Mouse (Mus musculus) layer of hippocampus, adult 9-11 months (tissue): ENCODE results near the gene Cdk13.

Experiments
- DNase-seq: peaks from one replicate; pipeline ENCODE4 v3.0.0; 2022

Gene Cdk13

GRCm38 (mm10) chr13:17804909-17805613, at the start of gene Cdk13:
Gene Cdk13, minus strand, starts transcription at chr13:17805097.
- DNase-seq = peak; percentile 99

GRCm38 (mm10) chr13:17843336-17843735, 38.4 kb upstream of the Cdk13 start:
- DNase-seq = no peak

- no peak for DNase-seq
These were observed 37.9 kb upstream of the Cdk13 start for GRCm38 (mm10) chr13:17842756-17843155.

GRCm38 (mm10) chr13:17839137-17839536, 34.2 kb upstream of the Cdk13 start:
- DNase-seq = peak; percentile 45

- DNase-seq = no peak
These were observed 33.6 kb upstream of the Cdk13 start for GRCm38 (mm10) chr13:17838484-17838851.

- no peak for DNase-seq
These were observed 33.0 kb upstream of the Cdk13 start for GRCm38 (mm10) chr13:17837610-17838483.

GRCm38 (mm10) chr13:17836808-17837207, 31.9 kb upstream of the Cdk13 start:
- DNase-seq = no peak

GRCm38 (mm10) chr13:17832940-17833339, 28.0 kb upstream of the Cdk13 start:
- DNase-seq = no peak

GRCm38 (mm10) chr13:17817226-17817625, 12.3 kb upstream of the Cdk13 start:
- DNase-seq = no peak

GRCm38 (mm10) chr13:17805614-17805975, 698 bp upstream of the Cdk13 start:
- DNase-seq = no peak

GRCm38 (mm10) chr13:17804058-17804841, 647 bp downstream of the Cdk13 start:
- DNase-seq = peak; percentile 34

- DNase-seq = peak; percentile 70
These were observed 1.4 kb downstream of the Cdk13 start for GRCm38 (mm10) chr13:17803331-17804057.

- no peak for DNase-seq
These were observed 2.0 kb downstream of the Cdk13 start for GRCm38 (mm10) chr13:17802880-17803279.

GRCm38 (mm10) chr13:17799735-17800134, 5.2 kb downstream of the Cdk13 start:
- DNase-seq = no peak

- DNase-seq = no peak
These were observed 9.0 kb downstream of the Cdk13 start for GRCm38 (mm10) chr13:17795757-17796456.

- no peak for DNase-seq
These were observed 21.3 kb downstream of the Cdk13 start for GRCm38 (mm10) chr13:17783643-17784042.

- DNase-seq = no peak
These were observed 25.0 kb downstream of the Cdk13 start for GRCm38 (mm10) chr13:17779923-17780322.

GRCm38 (mm10) chr13:17776303-17776702, 28.6 kb downstream of the Cdk13 start:
- no peak for DNase-seq

GRCm38 (mm10) chr13:17775364-17775763, 29.5 kb downstream of the Cdk13 start:
- DNase-seq = no peak

GRCm38 (mm10) chr13:17773112-17773511, 31.8 kb downstream of the Cdk13 start:
- no peak for DNase-seq

GRCm38 (mm10) chr13:17772574-17772973, 32.3 kb downstream of the Cdk13 start:
- DNase-seq = peak; percentile 65

- no peak for DNase-seq
These were observed 42.5 kb downstream of the Cdk13 start for GRCm38 (mm10) chr13:17762405-17762804.
